Mouse (Mus musculus) brain, embryonic 14.5 days (tissue): ENCODE results near the gene Ankrd31. TPM values are rescaled to one million over a fixed set of nuclear protein-coding genes. Genes with fewer than 3 reads are reported as not detected.

ENCODE experiments used
- DNase-seq: peaks from one replicate; pipeline ENCODE4 v3.0.0-alpha.2; 2011; ENCODE audit warnings: low read depth
- CTCF ChIP-seq: fragments of 200-500 bp; IDR thresholded peaks from 2 replicates; pipeline ENCODE4 v1.5.1; 2012; ENCODE audit warnings: inconsistent platforms, mild to moderate bottlenecking, moderate library complexity, borderline replicate concordance; ENCODE audit not compliant: insufficient read depth, insufficient read length; ENCODE audit errors: extremely low read depth
- POLR2A ChIP-seq: fragments of 200-500 bp; IDR thresholded peaks from 2 replicates; pipeline ENCODE4 v1.6.1; 2012; ENCODE audit warnings: mild to moderate bottlenecking, inconsistent platforms, borderline replicate concordance; ENCODE audit not compliant: poor library complexity, insufficient read depth, insufficient read length, severe bottlenecking; ENCODE audit errors: extremely low read depth
- polyA plus RNA-seq: library from polyadenylated mRNA; depleted of rRNA; stranded (reverse); fragments of >200 nt; gene quantifications from 2 replicates; pipeline ENCODE4 v1.2.3, GENCODE M21; 2012; rRNA removed

The Ankrd31 gene
- polyA plus RNA-seq, result 0.01 and 0.03 TPM in 2 replicates

- TF ChIP-seq POLR2A, result no peak
- TF ChIP-seq CTCF, result no peak
- no peak for DNase-seq
These were observed at the start of gene Ankrd31 for GRCm38 (mm10) chr13:96748109-96748845. Gene Ankrd31 (plus strand): TSS chr13:96748272.

GRCm38 (mm10) chr13:96702567-96703278 is 45.3 kb upstream of the Ankrd31 start:
- TF ChIP-seq POLR2A, result no peak
- TF ChIP-seq CTCF, result no peak
- no peak for DNase-seq

DNA sequence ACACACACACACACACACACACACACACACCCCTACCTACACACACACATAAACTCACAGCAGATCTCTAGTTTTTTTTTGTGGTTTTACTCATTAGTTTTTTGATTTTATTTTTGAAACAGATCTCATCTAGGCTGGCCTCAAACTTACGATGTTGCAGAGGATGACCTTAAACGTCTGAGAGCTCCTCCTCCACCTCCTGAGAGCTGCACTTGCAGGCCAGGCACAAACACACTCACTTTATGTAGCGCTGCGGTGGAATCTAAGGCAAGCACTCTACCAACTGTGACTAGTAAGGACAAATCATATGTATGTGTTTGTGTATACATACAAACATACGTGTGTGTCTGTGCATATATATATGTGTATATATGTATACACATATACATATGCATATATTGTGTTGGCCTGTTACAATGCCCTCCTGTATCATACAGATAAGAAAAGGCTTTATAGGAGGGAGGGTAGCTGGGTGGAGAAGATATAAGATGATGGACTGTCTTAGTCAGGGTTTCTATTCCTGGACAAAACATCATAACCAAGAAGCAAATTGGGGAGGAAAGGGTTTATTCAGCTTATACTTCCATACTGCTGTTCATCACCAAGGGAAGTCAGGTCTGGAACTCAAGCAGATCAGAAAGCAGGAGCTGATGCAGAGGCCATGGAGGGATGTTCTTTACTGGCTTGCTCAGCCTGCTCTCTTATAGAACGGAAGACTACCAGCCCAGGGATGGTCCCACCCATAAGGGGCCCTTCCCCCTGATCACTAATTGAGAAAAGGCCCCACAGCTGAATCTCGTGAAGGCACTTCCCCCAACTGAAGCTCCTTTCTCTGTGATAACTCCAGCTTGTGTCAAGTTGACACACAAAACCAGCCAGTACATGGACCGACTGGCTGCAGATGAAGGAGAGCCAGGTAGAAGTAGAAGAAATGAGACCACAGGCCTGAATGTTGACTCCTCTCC is 38.5 kb upstream of the Ankrd31 start:
- no peak for TF ChIP-seq POLR2A
- TF ChIP-seq CTCF, result no peak
- DNase-seq, result no peak

DNA sequence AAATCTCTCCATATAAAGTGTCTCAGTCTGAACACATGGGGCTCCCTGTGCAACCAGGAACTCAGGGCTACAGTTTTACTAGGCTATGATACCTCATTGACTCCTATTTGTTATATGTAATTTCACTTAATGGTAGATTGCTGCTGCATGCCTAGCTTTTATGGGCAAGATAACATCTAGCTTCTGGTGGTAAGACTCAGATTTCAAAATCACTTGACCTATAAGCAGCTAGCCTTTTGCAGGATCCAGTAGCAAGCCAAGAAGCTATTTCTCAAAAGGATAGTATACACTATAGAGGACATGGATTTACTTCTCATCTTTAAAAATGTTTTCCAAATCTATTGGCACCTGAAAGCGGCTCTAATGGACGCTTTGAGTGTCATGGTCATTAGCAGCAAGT is 31.8 kb upstream of the Ankrd31 start:
- no peak for TF ChIP-seq POLR2A
- TF ChIP-seq CTCF, result no peak

GRCm38 (mm10) chr13:96717821-96718220 is 30.3 kb upstream of the Ankrd31 start:
- TF ChIP-seq POLR2A, result no peak
- TF ChIP-seq CTCF, result no peak
- no peak for DNase-seq

More for the DNA sequence above, 31.8 kb upstream of the Ankrd31 start:
- no peak for DNase-seq

GRCm38 (mm10) chr13:96720003-96720402 is 28.1 kb upstream of the Ankrd31 start:
- no peak for DNase-seq

DNA sequence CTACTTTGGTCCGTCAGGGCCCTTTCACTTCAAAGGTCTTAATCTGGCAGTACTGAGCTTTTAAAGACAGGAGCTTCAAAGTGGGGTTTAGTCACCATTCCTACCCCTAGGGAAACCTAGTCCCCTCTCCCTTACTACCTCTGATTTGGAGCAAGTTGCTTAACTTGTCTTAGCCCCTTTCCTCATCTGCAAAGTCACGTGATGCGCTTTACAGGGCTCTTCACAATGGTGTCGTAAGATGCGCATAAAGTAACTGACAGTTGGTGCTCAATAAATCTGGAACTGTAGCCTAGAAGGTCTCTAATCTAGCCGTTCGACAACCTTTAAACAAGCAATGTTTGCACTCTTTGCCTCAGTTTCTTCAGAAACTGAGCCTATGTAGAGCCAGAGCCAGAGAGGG is 19.8 kb upstream of the Ankrd31 start:
- DNase-seq, result no peak
- no peak for TF ChIP-seq POLR2A
- TF ChIP-seq CTCF, result no peak

More at GRCm38 (mm10) chr13:96720003-96720402, 28.1 kb upstream of the Ankrd31 start:
- no peak for TF ChIP-seq CTCF
- TF ChIP-seq POLR2A, result no peak

DNA sequence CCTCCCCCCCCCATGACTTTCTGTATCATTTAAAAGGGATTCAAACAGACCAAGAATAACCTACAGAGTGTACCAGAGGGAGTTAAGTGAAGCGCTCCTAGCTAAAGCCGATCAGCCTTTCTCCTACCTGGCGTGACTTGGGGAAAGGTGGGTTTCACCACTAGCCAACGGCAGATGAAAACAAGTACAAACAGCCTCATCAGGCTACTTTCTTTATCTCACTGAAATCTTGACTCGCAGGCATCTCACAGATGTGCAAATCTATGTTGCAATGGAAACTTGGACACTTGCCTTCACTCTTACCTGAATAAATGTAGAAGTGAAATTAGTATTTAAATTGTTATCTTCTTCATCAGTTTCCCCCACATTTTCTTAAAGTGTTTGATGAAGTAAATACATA is 18.9 kb upstream of the Ankrd31 start:
- DNase-seq, result no peak
- TF ChIP-seq POLR2A (no peak), CTCF (no peak)

- no peak for DNase-seq
- TF ChIP-seq POLR2A (no peak), CTCF (no peak)
These were observed 18.0 kb upstream of the Ankrd31 start for GRCm38 (mm10) chr13:96730116-96730515.

DNA sequence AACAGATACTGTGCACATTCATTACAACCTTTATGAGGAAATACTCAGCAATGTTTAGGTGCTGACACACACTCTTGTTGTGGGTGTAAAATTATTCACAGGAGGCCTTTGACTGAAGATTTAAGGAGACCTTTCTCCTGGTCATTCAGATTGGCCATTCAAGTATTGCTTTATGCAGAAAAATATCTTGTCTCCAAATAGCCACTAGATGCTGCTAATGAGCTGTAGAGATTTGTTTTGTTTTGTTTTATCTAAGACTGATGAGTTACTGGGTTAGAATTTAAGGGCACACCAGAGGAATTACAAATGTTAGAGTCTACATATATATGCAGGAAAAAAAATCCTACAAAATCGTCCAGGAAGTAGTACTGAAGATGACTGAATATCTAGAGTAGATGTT is 12.9 kb upstream of the Ankrd31 start:
- TF ChIP-seq POLR2A, result no peak
- no peak for TF ChIP-seq CTCF
- peak; percentile 37 for DNase-seq

GRCm38 (mm10) chr13:96740159-96740558 is 7.9 kb upstream of the Ankrd31 start:
- DNase-seq, result no peak
- TF ChIP-seq POLR2A (no peak), CTCF (no peak)

GRCm38 (mm10) chr13:96742871-96743270 is 5.2 kb upstream of the Ankrd31 start:
- no peak for TF ChIP-seq POLR2A
- no peak for TF ChIP-seq CTCF
- no peak for DNase-seq
